Mouse (Mus musculus): ENCODE data around the gene Slc23a2.

Slc23a2 gene

GRCm38 (mm10) chr2:132098365-132098764, 46.5 kb downstream of the Slc23a2 start:
- no peak for DNase-seq (ENCODE audit: low spot score)

- no peak for DNase-seq (ENCODE audit: low spot score)
Observed at GRCm38 (mm10) chr2:132096582-132096981, 48.3 kb downstream of the Slc23a2 start.

- no peak for DNase-seq (ENCODE audit: low spot score)
Observed at GRCm38 (mm10) chr2:132095821-132096220, 49.1 kb downstream of the Slc23a2 start.

GRCm38 (mm10) chr2:132094441-132095230, 50.3 kb downstream of the Slc23a2 start:
- DNase-seq (ENCODE audit: low spot score) = no peak

- DNase-seq (ENCODE audit: low spot score) = no peak
Observed at GRCm38 (mm10) chr2:132093739-132094138, 51.2 kb downstream of the Slc23a2 start.

GRCm38 (mm10) chr2:132093298-132093697, 51.6 kb downstream of the Slc23a2 start:
- DNase-seq (ENCODE audit: low spot score) = no peak

- DNase-seq (ENCODE audit: low spot score) = no peak
Observed at GRCm38 (mm10) chr2:132092722-132093121, 52.2 kb downstream of the Slc23a2 start.

- DNase-seq (ENCODE audit: low spot score) = no peak
Observed at GRCm38 (mm10) chr2:132091749-132092148, 53.2 kb downstream of the Slc23a2 start.

- DNase-seq (ENCODE audit: low spot score) = no peak
Observed at GRCm38 (mm10) chr2:132084813-132085212, 60.1 kb downstream of the Slc23a2 start.

- no peak for DNase-seq (ENCODE audit: low spot score)
Observed at GRCm38 (mm10) chr2:132084396-132084795, 60.5 kb downstream of the Slc23a2 start.

GRCm38 (mm10) chr2:132079139-132079538, 65.8 kb downstream of the Slc23a2 start:
- DNase-seq (ENCODE audit: low spot score) = no peak

- DNase-seq (ENCODE audit: low spot score) = no peak
Observed at GRCm38 (mm10) chr2:132073052-132073451, 71.9 kb downstream of the Slc23a2 start.

- no peak for DNase-seq (ENCODE audit: low spot score)
Observed at GRCm38 (mm10) chr2:132069985-132070735, 74.7 kb downstream of the Slc23a2 start.

GRCm38 (mm10) chr2:132064185-132064831, 80.6 kb downstream of the Slc23a2 start:
- peak; percentile 22 for DNase-seq (ENCODE audit: low spot score)

- DNase-seq (ENCODE audit: low spot score) = no peak
Observed at GRCm38 (mm10) chr2:132063776-132064175, 81.1 kb downstream of the Slc23a2 start.

GRCm38 (mm10) chr2:132061884-132062283, 83.0 kb downstream of the Slc23a2 start:
- DNase-seq (ENCODE audit: low spot score) = no peak

- DNase-seq (ENCODE audit: low spot score) = no peak
Observed at GRCm38 (mm10) chr2:132059919-132060318, 85.0 kb downstream of the Slc23a2 start.

GRCm38 (mm10) chr2:132055349-132055753, 89.6 kb downstream of the Slc23a2 start:
- DNase-seq (ENCODE audit: low spot score) = no peak

- DNase-seq (ENCODE audit: low spot score) = no peak
Observed at GRCm38 (mm10) chr2:132053824-132054223, 91.1 kb downstream of the Slc23a2 start.

- no peak for DNase-seq (ENCODE audit: low spot score)
Observed at GRCm38 (mm10) chr2:132051798-132052197, 93.1 kb downstream of the Slc23a2 start.

GRCm38 (mm10) chr2:132049921-132050320, 95.0 kb downstream of the Slc23a2 start:
- DNase-seq (ENCODE audit: low spot score) = no peak

GRCm38 (mm10) chr2:132049491-132049890, 95.4 kb downstream of the Slc23a2 start:
- no peak for DNase-seq (ENCODE audit: low spot score)
